Mouse (Mus musculus): ENCODE data around the gene Spsb4. TPM values are rescaled to one million over a fixed set of nuclear protein-coding genes. Genes with fewer than 3 reads are reported as not detected.
"Not testable (repeated sequence)": the region's sequence is repeated elsewhere in the genome, so short reads cannot be mapped to it uniquely, and the experiment has no call there.

Spsb4 gene
- total RNA-seq, 2 experiments from 2014 or later: 6.4 to 7.2 TPM

GRCm38 (mm10) chr9:96958009-96958615 is 60.5 kb downstream of the Spsb4 start:
- no peak for DNase-seq (ENCODE audit: low spot score in 2 of 2)
- intact Hi-C loops (cut with DNase I): no loop called here

DNA sequence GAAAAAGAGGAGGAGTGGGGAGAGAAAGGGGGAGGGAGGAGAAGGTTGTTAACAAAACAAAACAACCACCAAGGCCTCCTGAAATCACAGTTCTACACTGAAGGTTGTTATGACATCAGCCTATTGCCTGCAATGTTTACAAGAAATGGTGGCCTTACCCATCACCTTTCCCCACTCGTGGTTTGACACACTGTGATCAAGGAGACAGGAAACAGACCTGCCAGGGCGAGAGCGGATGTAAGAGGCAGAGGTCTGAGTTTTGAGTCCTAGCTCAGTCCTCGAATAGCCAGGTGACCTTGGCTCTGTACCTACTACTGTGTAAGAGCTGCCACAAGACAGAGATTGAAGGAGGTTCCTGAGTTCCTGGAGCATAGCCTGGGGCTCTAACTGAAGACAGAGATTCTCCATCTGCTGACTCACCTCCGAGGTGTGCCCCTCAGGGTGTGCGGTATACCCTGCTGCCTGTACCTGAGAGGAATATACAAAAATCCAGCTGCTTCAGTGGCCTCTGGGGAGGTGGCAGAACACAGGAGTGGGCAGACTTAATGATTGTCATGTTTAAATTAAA is 61.3 kb downstream of the Spsb4 start:
- intact Hi-C loops (cut with DNase I): no loop called here
- DNase-seq (ENCODE audit: low spot score in 2 of 2): no peak

- intact Hi-C loops (cut with DNase I): no loop called here
Observed at GRCm38 (mm10) chr9:96956646-96957297, 61.9 kb downstream of the Spsb4 start.

DNA sequence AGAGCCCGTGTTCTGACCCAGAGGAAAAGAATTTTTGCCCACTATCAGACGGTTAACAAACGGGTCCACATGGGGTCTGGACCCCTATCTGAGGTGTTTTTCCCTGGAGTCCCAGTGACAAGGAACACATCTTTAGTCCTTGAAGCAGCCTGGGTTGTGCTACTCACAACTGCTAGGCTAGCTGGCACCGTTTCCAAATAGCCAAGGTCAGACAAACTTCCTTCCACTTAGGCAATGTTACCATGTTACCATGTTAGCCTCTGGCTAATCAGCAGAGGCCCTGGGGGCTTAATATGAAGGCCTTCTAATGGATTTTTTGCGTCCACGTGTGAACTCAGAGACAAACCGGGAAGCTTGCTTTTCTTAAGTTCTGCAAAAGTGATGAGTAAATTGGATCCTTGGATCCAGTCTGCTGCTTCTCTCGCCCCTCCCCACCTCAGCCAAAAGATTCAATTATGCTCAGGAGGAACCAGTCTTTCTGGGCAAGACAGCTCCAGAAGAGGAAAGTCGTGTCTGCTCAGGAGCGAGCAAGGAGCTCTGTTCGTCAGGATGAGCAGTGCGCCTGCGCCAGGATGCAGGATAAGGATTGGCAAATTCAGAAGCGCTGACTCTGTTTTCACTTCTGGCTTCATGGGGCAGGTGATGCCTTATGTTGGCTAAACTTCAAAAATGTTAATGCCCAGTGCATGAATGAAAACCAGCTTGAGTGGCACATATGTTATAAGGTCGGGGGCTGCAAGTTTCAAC is 64.4 kb downstream of the Spsb4 start:
- DNase-seq (ENCODE audit: low spot score in 2 of 2): peak in 1 of 2 experiments; percentile 63
- intact Hi-C loops (cut with DNase I): no loop called here

More at GRCm38 (mm10) chr9:96956646-96957297, 61.9 kb downstream of the Spsb4 start:
- DNase-seq (ENCODE audit: low spot score in 2 of 2): no peak

- intact Hi-C loops (cut with DNase I): no loop called here
- no peak for DNase-seq (ENCODE audit: low spot score in 2 of 2)
Observed at GRCm38 (mm10) chr9:96953443-96953842, 65.2 kb downstream of the Spsb4 start.

DNA sequence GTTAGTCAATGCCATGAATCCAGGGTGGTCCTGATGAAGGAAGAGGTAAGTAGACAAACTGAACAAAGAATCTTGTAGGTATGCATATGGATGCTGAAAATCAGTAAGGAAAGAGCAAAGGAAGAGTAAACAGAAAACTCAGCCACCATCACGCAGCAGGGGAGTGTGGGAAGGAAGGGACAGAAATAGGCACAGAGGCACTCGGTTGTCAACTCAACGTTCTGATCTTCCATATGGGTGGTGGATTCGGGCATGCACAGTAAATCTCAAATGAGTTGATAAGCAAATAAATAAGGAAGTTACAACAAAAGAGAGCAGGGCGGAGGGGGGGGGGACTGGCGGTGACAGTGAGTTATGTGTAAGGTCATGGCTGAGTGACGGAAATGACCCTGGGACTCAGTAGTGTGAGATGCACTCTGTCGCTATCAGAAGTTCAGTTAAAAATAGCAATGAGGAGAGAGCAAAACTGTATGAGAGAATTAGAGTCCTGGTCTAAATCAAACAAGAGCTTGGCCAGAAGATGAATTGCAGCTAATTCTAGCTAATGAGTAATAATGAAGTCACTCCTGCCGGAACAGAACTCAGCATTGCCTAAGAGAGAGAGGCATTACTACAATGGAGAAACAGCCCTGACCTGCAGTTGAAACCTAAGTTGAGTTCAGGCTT is 66.2 kb downstream of the Spsb4 start:
- peak in 1 of 2 experiments; percentile 64 for DNase-seq (ENCODE audit: low spot score in 2 of 2)
- intact Hi-C loops (cut with DNase I): no loop called here

- intact Hi-C loops (cut with DNase I): no loop called here
- no peak for DNase-seq (ENCODE audit: low spot score in 2 of 2)
Observed at GRCm38 (mm10) chr9:96949551-96949950, 69.1 kb downstream of the Spsb4 start.

DNA sequence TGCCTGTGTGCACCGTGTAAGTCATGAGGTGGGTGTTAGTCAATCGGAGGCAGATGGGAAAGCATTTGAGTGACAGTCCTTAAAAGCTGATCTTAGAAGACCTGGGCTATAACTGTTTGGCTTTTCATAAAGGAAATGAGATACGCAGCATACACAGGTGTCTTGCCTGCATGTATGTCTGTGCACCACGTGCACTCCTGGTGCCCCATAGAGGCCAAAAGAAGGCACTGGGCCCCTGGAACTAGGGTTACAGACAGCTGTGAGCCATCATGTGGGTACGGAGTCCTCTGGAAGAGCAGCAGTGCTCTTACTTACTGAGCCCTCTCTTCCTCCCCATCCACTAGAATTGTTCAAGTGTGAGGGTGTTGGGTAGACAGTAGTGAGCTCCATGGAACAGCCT is 70.1 kb downstream of the Spsb4 start:
- no peak for DNase-seq (ENCODE audit: low spot score in 2 of 2)
- intact Hi-C loops (cut with DNase I): no loop called here

DNA sequence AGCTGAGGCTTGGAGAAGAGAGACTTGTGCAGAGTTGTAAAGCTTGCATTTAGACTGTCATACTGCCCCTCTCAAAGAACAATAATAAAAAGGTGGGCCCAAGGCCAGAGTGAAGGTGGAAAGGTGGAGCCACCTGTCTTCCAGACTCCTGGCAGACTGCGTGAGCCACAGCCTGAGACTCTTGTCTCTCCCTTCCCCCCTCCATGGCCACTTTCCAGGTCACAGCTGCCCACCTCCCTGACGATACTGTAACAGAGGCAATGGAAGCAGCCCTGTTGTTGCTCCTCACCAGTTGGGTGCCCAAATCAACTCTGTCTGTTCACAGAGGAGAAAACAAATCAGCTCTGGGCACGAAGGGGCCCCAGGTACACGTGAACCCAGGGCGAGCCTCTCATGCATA is 71.5 kb downstream of the Spsb4 start:
- intact Hi-C loops (cut with DNase I): no loop called here
- no peak for DNase-seq (ENCODE audit: low spot score in 2 of 2)

DNA sequence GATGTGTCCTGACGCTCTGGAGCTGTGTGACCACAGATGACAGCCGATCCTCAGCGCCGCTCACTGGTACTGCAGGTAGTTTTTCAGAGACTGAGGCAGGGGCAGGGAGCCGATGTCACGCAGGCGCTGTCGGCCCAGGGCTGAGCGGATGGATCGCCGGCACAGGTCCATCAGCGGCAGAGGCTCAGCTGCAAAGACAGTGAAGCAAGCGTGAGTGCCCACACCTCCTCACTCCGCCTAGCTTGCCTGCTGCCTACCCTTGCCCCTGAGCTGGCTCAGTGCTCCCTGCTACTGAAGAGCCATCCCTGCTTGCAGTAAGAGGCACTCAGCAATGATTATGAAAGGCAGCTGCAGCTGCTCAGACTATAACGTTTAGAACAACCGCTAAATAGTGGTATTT is 74.1 kb downstream of the Spsb4 start:
- DNase-seq (ENCODE audit: low spot score in 2 of 2): no peak
- intact Hi-C loops (cut with DNase I): no loop called here

DNA sequence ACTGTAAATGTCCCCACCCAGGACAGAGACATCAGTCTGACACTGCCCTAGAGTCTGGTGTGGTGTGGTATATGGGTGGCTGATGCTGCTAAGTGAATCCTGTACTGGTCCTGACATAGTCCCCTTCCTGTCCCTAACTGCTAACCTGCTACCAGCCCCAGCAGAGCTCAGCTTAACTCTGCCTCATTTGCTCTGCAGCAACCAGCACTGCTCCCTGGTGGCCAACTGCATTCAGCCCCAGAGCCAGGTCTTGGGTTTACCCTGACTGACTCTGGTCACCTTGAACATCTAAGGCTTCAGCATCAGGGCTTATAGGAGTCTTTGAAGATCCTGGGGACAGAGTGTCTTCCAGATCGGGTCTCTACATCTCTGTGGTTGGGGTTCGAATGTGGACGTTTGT is 75.7 kb downstream of the Spsb4 start:
- DNase-seq (ENCODE audit: low spot score in 2 of 2): no peak
- intact Hi-C loops (cut with DNase I): no loop called here

DNA sequence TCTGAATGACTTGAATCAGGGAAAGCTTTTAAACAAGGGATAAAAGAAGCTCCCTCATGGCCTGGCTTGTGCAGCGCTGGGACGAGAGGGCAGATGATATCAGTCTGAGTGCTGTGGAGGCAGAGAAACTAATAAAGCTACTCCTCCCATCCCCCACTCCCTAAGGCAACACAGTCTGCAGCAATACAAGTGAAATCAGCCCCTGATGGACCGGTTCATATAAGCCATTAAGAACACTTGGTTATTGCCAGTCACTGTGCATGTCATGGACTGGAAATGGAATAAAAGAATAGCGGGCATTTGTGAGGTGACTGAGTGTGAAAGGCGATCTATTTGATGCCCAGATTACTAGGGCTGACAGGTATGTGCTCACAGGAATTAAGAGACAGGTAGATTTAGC is 79.8 kb downstream of the Spsb4 start:
- intact Hi-C loops (cut with DNase I): no loop called here

DNA sequence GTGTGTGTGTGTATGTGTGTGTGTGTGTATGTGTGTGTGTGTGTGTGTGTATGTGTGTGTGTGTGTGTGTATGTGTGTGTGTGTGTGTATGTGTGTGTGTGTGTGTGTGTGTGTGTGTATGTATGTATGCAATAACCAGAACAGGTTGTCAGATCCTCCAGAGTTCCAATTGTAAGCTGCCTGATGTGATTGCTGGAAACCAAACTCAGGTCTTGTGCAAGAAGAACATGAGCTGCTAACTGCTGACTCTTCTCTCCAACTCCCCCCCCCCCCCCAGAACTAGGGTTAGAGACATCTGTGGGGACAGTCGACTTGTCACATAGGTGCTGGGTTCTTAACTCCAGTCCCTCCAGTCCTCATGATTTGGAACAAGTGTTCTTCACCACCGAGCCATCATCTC is 82.2 kb downstream of the Spsb4 start:
- DNase-seq (ENCODE audit: low spot score in 2 of 2); intact Hi-C loops (cut with DNase I): not testable (repeated sequence)

More for the DNA sequence above, 79.8 kb downstream of the Spsb4 start:
- DNase-seq (ENCODE audit: low spot score in 2 of 2): no peak

- intact Hi-C loops (cut with DNase I): no loop called here
- no peak for DNase-seq (ENCODE audit: low spot score in 2 of 2)
Observed at GRCm38 (mm10) chr9:96935556-96936300, 82.9 kb downstream of the Spsb4 start.

- intact Hi-C loops (cut with DNase I): no loop called here
- DNase-seq (ENCODE audit: low spot score in 2 of 2): no peak
Observed at GRCm38 (mm10) chr9:96934816-96935215, 83.8 kb downstream of the Spsb4 start.

- DNase-seq (ENCODE audit: low spot score in 2 of 2): peak in 1 of 2 experiments; percentile 58
- intact Hi-C loops (cut with DNase I): no loop called here
Observed at GRCm38 (mm10) chr9:96932751-96933150, 85.9 kb downstream of the Spsb4 start.

DNA sequence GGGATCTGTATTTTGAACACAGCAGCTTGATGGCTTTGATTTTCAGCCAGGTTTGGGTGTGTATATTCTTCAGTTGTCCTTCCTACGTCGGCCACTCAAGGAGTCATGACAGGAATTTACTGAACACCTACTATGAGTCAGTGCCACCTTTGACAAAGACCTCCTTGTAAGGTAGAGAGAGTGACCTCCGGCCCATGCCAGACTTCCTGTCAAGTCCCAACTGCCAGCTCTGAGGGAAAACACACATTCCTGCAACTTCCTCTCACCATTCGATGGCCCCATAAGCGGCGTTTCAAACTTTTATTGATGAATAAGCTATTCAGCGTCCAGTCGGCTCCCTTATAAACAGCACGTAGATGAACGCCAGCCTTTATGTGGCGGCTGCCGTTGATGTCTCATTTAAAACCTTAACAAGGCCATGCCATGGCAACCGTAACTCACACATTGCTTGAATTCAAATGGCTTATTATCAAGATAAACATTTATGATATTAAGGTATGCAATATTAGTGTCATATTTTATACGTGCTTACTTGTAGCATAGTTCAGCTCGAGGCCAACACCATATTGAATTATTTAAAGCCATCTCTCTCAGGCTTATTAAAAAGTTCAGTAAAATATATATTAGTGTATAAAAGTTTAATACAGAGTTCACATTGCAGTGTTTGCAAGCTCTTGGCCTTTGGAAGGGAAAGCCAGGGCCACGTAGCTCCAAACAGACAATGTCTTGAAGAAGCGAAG is 94.9 kb downstream of the Spsb4 start:
- intact Hi-C loops (cut with DNase I): no loop called here
- DNase-seq (ENCODE audit: low spot score in 2 of 2): no peak

- DNase-seq (ENCODE audit: low spot score in 2 of 2): no peak
- intact Hi-C loops (cut with DNase I): no loop called here
Observed at GRCm38 (mm10) chr9:96923119-96923518, 95.5 kb downstream of the Spsb4 start.
